ENCODE assay signal across 29 mouse cellular contexts in genomic region chr7:67152626-67153025, GRCm38 (mm10).
DNase-seq lines count a peak whose midpoint lies in the region; ATAC-seq lines count a peak whose summit lies in the region.
"Had no signal": no experiment of that assay in that cellular context is flagged by ENCODE, and none has a peak within 500 bp of the region (broad histone marks: within the 10 kb centered on the region; RNA-seq: fewer than 3 reads in every experiment).

No protein-coding gene starts in this region.

- no peaks in the 10 kb centered on the region for H3K9me3 ChIP-seq in intestine, embryonic 14.5 days (ENCODE audit: control insufficient read depth, low read length)
- H3K9me3 ChIP-seq in intestine, embryonic 15.5 days, result no peaks in the 10 kb centered on the region
- H3K9me3 ChIP-seq in limb, embryonic 10.5 days (replicated peaks), result no peaks in the 10 kb centered on the region
- H3K9me3 ChIP-seq: limb, embryonic 15.5 days; liver, embryonic 13.5 days; neural tube, embryonic 12.5 days had no signal

- no peaks in the 10 kb centered on the region for H3K4me1 ChIP-seq in intestine, embryonic 14.5 days (replicated peaks; ENCODE audit: control insufficient read depth, insufficient read depth, low read length)
- H3K4me1 ChIP-seq in intestine, embryonic 15.5 days (replicated peaks), result no peaks in the 10 kb centered on the region
- H3K4me1 ChIP-seq in limb, embryonic 10.5 days, result peaks cover 14% of the 10 kb centered on the region
- H3K4me1 ChIP-seq: heart, embryonic 12.5 days; liver, embryonic 13.5 days; midbrain, embryonic 10.5 days; neural tube, embryonic 12.5 days had no signal

- ATAC-seq in intestine, embryonic 14.5 days (replicated peaks; ENCODE audit: low FRiP score, low TSS enrichment, low read depth), result no peak
- ATAC-seq in intestine, embryonic 15.5 days, result no peak
- ATAC-seq: CD4-positive, CD25-positive, alpha-beta regulatory T cell, adult 4 months; forebrain, embryonic 14.5 days; inflammation-experienced regulatory T-cells, adult 6 months; lung, postnatal 0 days had no signal

- H3K4me2 ChIP-seq in intestine, embryonic 14.5 days (ENCODE audit: low read length), result no peak overlapping the region
- no peak overlapping the region for H3K4me2 ChIP-seq in intestine, embryonic 15.5 days (replicated peaks)
- H3K4me2 ChIP-seq: heart, embryonic 12.5 days; hindbrain, embryonic 14.5 days; limb, embryonic 15.5 days; liver, embryonic 13.5 days; neural tube, embryonic 12.5 days had no signal

- no peak overlapping the region for H3K9ac ChIP-seq in intestine, embryonic 14.5 days (ENCODE audit: low read length)
- H3K9ac ChIP-seq in intestine, embryonic 15.5 days, result no peak overlapping the region
- H3K9ac ChIP-seq: heart, embryonic 12.5 days; hindbrain, embryonic 14.5 days; limb, embryonic 15.5 days; liver, embryonic 13.5 days; neural tube, embryonic 12.5 days had no signal

- H3K27ac ChIP-seq in intestine, embryonic 14.5 days (ENCODE audit: low read depth), result peak overlapping the region; percentile 29; the same call in 1 of the 2 replicates
- H3K27ac ChIP-seq in intestine, embryonic 15.5 days, result no peak overlapping the region
- peak overlapping the region; percentile 67 for H3K27ac ChIP-seq in limb, embryonic 10.5 days
- H3K27ac ChIP-seq: hindbrain, embryonic 14.5 days; limb, embryonic 15.5 days; liver, embryonic 13.5 days; midbrain, embryonic 10.5 days; neural tube, embryonic 12.5 days; stomach, postnatal 0 days had no signal

- no peaks in the 10 kb centered on the region for H3K36me3 ChIP-seq in intestine, embryonic 14.5 days (ENCODE audit: control insufficient read depth, insufficient read depth, low read length)
- no peaks in the 10 kb centered on the region for H3K36me3 ChIP-seq in intestine, embryonic 15.5 days
- H3K36me3 ChIP-seq in limb, embryonic 10.5 days, result no peaks in the 10 kb centered on the region
- H3K36me3 ChIP-seq: liver, embryonic 13.5 days; midbrain, embryonic 10.5 days; neural tube, embryonic 12.5 days had no signal

- H3K4me3 ChIP-seq in intestine, embryonic 14.5 days (ENCODE audit: low read depth, low read length), result no peak overlapping the region
- no peak overlapping the region for H3K4me3 ChIP-seq in intestine, embryonic 15.5 days (replicated peaks)
- H3K4me3 ChIP-seq in limb, embryonic 10.5 days, result no peak overlapping the region
- H3K4me3 ChIP-seq: heart, embryonic 12.5 days; limb, embryonic 15.5 days; liver, embryonic 13.5 days; midbrain, embryonic 10.5 days; myocyte; neural tube, embryonic 12.5 days had no signal

- DNase-seq in intestine, embryonic 14.5 days (ENCODE audit: low spot score), result no peak
- peak; percentile 27 to 38 for DNase-seq in adrenal gland, adult 18-20 months (ENCODE audit: low spot score in 2 of 2)
- DNase-seq in adrenal gland, postnatal 10 days, result peak; percentile 65
- no peak for DNase-seq in limb, embryonic 10.5 days (ENCODE audit: low spot score)
- DNase-seq in kidney, postnatal 14 days, result no peak
- no peak for DNase-seq in layer of hippocampus, postnatal 14 days (ENCODE audit: low spot score in 2 of 2)
- DNase-seq: cerebellum, adult 9-10 months; gastrocnemius, postnatal 25 days; heart, adult 11 months; heart, postnatal 4 days; kidney, adult 9 months; kidney, postnatal 10 days; liver, embryonic 13.5 days; lung, adult 18-20 months; right cerebral cortex, adult 18-20 months; thymus, adult 18-20 months; thymus, postnatal 25 days had no signal

- 13% methylated on average over 3 of the region's 3 CpGs for WGBS in intestine, embryonic 14.5 days
- WGBS in intestine, embryonic 15.5 days, result 33% methylated on average over 3 of the region's 3 CpGs
- WGBS in limb, embryonic 10.5 days, result 17% methylated on average over 3 of the region's 3 CpGs

- no peaks in the 10 kb centered on the region for H3K27me3 ChIP-seq in intestine, embryonic 14.5 days (replicated peaks; ENCODE audit: control insufficient read depth, insufficient read depth, low read length)
- H3K27me3 ChIP-seq in intestine, embryonic 15.5 days (replicated peaks), result no peaks in the 10 kb centered on the region
- H3K27me3 ChIP-seq in limb, embryonic 10.5 days (ENCODE audit: low read depth, poor library complexity, severe bottlenecking), result no peaks in the 10 kb centered on the region
- H3K27me3 ChIP-seq: heart, embryonic 12.5 days; limb, embryonic 15.5 days; liver, embryonic 13.5 days; neural tube, embryonic 12.5 days had no signal

Comparison
In these comparisons a context has a peak if more than half of its experiments do, and no peak if none do; other contexts are left out.
1. DNase-seq: peak in adrenal gland, adult 18-20 months (2 of 2) and adrenal gland, postnatal 10 days (single experiment); none in intestine, embryonic 14.5 days (single experiment), limb, embryonic 10.5 days (single experiment), kidney, postnatal 14 days (single experiment) and layer of hippocampus, postnatal 14 days (0 of 2).